Mouse (Mus musculus): Measurements from ENCODE around the gene Hist2h3c1.
A peak's percentile ranks its signal among the peaks of the same experiment; 100 is the strongest.
"Not testable (repeated sequence)": the region's sequence is repeated elsewhere in the genome, so short reads cannot be mapped to it uniquely, and the experiment has no call there.

The Hist2h3c1 gene

DNA sequence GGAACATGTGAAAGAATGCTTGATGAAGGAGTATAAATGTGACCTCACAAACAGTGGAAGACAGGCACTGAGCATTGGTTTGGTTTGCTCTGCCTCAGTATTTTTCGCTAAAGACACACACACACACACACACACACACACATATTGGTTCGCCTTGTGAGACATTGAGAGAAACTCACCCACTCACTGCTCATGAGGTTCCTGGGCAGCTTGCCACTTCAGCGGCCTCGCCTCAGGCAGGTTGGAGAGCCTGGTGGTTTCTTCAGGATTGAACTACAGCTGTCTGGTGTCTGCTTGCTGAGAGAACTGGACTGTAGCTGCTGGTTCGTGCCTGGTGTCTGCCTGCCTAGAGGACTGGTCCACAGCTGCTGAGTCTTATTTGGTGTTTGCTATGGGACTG lies 13.7 kb downstream of the Hist2h3c1 start:
- no peak for DNase-seq

DNA sequence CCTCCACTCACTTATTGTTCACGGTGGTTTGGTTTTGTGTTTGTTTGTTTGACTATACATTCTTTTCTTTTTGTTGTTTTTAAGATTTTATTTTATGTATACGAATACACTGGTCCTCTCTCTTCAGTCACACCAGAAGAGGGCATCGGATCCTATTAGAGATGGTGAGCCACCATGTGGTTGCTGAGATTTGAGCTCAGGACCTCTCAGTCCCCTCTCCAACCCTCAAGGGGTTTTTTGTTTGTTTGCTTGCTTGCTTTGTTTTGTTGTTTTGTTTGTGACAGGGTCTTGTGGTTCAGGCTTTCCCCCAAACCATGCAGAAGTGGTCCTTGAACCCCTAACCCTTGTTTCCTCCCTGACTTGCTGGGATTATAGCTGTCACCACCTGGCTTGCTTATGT lies 15.1 kb downstream of the Hist2h3c1 start:
- DNase-seq = no peak

DNA sequence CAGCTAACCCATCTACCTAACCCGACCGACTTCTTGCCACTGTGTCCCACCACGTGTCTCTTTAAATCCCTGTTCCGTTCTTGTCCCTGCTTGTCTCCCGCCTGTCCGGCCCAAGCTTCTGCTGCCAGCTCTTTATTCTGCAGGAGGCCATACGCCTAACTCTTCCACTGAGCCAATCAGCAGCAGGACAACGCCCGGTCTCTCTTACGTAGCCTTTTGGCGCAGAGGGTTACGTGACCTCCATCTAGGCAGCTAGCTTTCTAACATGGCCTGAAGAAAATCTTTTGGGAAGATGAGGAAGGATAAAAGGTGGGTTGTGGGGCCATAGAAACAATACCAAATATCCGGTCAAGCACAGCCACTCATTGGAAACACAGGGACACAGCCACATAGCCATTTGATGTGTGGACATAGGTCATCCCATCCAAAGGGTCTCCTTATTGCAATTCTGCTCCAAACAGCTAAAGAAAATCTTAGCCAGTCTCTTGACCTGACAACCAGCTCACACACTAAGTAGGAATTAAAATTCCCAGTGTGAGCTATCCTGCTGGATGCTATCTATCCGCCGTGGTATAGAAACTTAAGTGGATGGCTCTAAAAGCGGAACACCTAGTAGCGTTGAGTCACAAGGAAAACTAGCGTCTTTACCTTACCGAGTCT lies 15.9 kb downstream of the Hist2h3c1 start:
- peak; percentile 90 for DNase-seq

DNA sequence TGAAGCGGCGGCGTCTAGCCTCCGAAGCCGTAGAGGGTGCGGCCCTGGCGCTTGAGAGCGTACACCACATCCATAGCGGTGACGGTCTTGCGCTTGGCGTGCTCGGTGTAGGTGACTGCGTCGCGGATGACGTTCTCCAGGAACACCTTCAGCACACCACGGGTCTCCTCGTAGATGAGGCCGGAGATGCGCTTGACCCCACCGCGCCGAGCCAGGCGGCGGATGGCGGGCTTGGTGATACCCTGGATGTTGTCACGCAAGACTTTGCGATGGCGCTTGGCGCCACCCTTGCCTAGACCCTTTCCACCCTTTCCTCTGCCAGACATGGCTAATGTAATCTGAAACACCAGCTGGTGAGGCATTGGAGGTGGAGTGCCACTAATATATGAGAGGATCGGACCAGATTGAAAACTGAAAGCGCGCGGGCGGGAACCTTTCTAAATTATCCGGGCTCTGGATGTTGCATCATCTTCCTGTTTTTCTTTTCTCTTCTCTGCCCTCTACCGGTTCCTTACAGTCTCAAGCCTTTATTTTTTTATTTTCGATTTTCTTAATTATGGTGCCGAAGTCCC lies 16.6 kb downstream of the Hist2h3c1 start, which contains the start of gene Hist2h4:
Hist2h4 (minus strand) TSS at position 333 of the 572 bp plus-strand sequence.
- DNase-seq = peak; percentile 97

DNA sequence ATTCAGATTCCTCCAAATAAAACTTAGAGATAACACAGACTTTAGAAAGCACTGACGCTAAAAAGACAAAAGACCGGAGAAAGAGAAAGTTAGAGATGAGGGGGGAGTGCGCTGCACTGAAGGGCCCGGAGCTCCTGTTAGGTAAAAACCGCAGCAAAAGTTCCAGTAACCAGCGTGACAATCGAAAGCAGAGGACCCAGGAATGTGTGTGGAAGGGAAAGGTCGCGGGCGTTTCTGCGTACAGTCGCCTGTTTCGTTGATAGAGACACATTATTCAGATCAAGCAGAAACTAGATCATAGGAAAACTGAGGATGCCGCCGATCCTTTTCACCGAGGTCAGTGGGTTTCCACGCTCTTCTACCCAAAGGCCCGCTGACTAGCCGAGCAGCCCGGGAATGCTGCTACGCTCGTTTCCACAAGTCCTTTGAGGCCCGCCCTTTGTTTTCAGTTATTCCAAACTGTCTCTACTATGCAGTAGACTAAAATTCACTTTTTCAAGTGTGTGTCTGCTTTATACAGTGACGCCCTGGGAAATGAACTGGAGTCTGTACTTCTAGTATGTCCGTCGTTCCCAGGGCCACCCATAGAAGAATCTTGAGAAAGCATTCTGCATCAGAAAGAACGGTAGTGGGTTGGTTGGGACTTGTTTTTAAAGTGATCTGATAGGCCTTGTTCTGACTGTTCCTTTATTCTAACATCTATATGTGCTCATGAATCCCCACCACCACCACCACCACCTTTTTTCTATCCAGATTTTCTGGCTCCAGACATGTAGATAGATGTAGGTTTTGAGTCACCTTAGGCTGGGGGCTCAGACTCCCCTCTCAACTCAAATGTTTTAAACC lies 17.3 kb downstream of the Hist2h3c1 start:
- peak; percentile 43 for DNase-seq

DNA sequence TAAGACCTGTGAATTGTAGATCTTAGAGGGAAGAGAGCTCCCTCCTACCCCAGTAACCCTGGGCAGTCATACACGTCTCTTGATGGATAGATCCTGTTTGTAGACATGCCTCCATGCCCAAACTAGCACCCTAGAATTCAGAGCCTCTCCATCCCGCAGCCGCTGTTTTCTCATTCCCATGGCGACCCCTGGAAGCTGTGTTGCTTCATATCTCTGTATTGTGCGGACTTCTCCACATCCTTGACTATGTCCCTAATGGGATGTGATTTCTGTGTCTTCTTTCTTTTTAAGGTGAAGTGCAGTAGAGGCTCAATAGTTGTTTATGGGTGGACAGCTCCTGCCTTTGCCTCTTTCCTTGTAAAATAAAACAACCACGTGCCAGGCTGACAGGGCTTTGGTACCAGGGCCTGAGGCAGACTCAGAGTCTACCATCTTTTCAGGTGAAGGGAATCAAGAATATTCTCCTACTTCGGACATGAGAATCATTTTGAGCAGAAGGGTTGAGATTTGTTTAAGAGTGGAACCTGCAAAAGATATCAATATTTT lies 18.0 kb downstream of the Hist2h3c1 start:
- DNase-seq = no peak

DNA sequence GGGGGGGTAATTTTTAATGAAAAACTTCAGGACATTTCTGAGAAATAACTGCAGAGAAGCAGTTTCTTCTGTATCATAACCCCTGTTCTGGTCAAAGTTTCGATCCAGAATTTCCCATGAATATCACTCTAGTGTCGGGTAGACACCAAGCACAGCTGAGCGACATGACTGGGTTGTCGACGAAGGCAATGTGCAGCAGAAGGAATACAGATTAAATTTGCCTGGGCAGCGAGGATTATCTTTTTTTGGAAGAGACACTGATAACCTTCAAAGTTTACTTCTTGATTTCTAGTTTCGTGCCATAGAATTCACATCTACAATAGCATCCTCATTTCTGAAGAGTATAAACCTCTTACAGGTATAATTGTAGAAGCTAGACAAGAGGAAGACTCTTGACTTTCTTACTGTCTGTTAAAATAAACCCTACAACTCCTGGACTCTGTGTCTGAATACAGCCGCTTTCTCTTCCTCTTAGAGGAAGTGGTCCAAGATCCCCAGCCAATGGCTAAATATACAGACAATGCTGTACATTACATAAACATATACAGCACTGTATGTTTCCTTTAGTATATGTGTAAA lies 19.7 kb downstream of the Hist2h3c1 start:
- DNase-seq = no peak

DNA sequence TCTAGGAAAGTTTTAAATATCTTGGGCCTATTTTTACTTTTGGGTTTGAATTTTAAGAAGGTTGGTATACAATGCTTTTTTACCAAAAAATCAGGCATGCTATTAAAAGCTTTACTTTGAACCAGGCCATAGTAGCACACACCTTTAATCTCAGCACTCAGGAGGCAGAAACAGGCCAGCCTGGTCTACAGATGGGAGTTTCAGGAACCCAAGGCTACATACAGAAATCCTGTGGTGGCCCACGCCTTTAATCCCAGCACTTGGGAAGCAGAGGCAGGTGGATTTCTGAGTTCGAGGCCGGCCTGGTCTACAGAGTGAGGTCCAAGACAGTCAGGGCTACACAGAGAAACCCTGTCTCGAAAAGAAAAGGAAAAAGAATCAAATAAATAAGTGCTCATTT lies 21.1 kb downstream of the Hist2h3c1 start:
- DNase-seq = no peak

DNA sequence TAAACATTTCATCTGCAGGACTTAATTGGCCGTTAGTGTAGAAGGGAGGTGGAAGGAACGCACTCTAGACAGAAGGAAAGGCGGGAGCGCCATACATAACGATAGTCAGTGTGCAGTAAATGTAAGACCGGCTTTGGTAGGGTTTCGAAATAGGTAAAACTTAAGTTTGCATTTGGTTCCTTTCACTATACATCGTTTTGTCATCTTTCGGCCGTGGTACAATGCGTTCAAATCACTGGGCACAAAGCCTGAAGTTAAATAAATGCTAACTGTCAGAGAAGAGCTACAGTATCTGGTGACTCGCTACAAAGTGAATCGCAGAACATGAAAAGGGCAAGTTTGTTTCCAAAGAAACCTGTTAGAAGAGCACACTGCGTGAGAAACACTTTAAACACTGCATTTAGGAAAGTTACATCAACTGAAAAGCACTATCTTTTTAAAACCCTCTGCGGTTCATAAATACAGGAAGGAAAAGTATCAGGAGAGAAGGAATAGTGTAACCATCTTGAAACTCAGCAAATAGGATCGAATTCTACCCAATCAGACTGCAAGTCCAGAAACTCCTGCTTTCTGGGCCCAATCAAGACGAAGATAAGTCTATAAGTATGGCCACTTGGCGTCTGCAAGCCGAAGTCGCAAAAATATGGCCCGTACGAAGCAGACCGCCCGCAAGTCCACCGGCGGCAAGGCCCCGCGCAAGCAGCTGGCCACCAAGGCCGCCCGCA lies 21.7 kb downstream of the Hist2h3c1 start, which contains the start of gene Hist2h3b:
Hist2h3b (plus strand) TSS at position 604 of the 725 bp plus-strand sequence.
- DNase-seq = peak; percentile 86

DNA sequence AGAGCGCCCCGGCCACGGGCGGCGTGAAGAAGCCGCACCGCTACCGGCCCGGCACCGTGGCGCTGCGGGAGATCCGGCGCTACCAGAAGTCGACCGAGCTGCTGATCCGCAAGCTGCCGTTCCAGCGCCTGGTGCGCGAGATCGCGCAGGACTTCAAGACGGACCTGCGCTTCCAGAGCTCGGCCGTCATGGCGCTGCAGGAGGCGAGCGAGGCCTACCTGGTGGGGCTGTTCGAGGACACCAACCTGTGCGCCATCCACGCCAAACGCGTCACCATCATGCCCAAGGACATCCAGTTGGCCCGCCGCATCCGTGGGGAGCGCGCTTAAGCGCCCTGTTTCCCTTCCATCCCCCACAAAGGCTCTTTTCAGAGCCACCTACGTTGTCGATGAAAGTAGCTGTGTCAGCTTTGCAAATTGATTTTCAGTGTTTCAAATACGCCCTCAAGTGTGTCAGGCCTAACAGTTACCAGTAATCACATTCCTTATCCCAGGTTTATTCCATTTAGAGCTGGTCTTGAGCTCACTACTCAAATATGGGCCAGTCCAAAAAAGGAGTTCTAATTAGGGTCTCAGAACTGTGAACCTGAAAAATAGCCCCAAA lies 22.4 kb downstream of the Hist2h3c1 start:
- not testable (repeated sequence) for DNase-seq

DNA sequence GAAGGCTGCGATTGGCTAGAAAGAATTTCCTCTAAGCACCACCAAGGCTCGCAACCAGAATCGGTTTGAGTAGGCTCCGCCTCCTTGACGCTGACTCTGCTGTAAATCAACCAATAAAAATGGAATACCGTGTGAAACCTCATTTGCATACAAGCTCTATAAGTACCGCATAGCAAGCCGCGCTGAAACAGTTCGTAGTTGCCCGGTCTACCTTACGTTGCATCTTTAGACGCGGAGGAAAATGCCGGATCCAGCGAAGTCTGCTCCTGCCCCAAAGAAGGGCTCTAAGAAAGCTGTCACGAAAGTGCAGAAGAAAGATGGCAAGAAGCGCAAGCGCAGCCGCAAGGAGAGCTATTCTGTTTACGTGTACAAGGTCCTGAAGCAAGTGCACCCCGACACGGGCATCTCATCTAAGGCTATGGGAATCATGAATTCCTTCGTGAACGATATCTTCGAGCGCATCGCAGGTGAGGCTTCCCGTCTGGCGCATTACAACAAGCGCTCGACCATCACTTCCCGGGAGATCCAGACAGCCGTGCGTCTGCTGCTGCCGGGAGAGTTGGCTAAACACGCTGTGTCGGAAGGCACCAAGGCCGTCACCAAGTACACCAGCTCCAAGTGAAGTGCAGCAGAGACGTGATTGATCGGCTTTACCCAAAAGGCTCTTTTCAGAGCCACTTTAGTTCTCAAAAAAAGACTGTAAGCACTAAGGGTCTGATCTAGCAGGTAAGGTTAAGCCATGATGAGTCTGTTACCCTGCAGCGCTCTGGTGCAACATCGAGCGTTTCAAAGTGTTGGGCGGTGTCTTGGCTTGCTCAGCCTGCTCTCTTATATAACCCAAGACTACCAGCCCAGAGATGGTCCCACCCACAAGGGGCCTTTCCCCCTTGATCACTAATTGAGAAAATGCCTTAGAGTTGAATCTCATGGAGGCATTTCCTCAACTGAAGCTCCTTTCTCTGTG lies 23.3 kb downstream of the Hist2h3c1 start, which contains the start of gene Hist2h2bb:
Hist2h2bb (plus strand) TSS at position 242 of the 964 bp plus-strand sequence.
- DNase-seq = peak; percentile 96

DNA sequence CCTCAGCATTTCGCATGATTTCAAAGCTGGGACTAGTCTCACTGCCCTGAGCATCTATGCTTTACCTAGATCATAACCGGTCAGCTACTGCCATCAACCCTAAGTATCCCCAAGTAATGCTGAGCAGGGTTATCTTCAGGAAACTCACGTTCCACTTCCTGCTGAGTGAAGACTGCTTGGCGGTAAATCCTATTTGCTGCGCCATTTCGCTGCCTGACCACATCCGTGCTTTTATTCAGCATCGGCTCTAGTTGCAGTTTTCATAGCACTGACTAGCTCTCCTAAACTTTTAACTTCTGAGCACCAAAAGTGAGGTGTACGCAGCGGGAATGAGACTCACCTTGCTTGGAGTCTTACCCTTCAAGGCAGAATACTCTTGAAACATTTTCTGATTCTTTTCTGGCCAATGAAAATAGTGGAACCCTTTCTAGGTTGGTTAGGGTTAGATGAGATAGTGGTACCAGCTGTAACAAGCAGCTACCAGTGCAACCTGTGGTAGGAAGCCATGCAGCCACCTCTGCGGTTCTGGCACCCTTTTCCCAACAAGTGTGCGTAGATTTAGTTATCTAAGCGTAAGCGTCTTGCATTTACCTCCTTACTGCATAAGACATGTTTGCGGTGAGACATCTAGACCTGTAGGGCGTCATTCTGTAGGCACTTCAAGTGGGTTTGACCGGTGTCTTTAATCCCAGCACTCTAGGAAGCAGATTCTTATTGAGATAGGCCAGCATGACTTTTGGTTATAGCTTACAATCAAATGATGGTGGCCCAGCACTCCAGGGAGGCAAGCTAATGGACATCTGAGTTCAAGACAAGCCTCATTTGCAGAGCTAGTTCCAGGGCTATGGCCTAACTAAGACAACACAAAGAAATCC lies 27.3 kb downstream of the Hist2h3c1 start:
- DNase-seq = no peak

DNA sequence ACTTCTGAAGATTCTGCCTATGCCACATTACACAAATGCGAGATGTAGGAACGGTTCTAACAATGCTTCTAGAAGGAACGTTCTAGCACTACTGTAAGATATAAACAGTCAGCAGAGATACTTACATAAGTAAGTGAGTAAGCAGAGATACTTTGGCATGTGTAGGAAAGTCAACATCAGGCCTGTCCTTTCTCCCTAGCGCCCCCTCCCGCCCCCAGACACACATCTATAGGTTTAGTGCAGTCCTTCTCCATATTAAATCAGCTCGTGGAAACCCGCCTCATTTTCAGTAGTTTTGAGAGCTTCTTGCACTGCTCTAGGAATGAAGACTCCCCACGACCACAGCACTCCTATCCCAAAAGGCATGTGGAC lies 30.9 kb downstream of the Hist2h3c1 start:
- DNase-seq = peak; percentile 54

DNA sequence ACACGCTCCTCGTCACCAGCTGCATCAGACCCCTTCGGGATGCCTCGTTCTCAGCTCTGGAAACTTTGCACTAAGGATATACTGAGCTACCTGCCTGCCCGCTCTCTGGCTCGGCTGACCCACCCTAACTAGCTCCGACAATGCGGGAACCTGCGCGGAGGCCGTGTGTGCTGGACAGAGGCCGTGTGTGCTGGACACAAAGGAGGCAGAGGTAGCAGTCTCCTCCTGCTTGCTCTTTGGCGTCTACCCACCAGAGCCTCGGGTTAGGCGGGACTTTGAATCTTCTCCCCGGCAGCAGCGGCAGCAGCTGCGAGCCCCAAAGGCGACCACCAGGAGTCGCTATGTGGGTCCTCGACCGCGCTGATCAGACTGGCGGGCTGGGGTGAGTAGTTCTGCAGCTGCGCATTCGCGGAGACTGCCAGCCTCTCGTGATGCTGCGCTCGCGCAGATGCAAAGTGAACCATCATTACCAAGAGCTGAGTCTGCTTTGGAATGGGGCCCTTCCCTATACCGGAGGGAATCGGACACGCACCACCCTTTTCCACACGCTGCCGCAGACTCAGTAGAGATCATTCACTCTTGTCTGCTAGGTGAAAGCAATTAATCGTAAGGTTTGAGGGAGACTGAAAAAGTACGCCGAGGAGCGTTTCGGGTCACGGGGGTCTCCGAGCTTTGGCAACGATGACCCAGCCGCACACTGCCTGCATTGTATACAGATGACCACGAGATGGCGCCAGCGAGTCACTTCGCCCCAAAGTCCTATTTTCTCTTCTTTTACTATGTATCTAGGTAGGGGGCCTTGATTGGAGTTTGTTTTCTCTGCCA lies 31.5 kb downstream of the Hist2h3c1 start:
- peak; percentile 94 for DNase-seq

DNA sequence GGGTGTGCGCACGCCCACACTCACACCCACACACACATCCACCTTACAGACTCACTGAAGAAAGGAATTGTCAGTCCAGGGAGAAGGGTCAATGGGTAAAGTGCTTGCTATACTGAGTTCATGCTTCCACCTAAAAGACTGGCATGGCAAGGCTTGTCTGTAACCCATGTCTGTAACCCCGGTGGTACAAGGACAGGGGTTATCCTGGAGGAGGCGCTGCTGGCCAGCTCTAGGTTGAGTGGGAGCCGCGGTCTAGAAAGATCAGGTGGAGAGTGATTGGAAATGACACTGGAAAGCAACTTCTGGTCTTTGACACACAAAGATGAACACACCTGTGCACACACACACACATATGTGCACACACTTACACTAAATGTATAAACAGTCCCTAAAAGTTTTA lies 34.2 kb downstream of the Hist2h3c1 start:
- no peak for DNase-seq

DNA sequence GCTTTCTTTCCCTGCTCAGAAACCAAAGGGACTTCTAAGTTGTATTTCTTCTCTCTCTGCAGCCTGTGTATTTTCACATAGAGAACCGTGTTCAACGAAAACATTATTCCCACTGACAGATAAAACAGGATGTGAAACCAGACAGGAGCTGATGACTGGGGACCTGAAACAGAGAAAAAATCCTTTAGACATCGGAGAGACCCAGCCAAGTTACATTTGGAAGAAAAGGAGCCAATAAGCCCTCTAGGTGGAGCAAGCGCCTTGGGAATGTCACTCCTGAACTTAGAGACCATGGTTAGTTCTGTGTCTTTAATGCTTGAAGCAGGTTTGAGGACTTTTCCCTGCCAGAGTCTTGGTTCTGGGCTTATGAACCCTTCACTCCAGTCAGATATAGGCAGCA lies 38.0 kb downstream of the Hist2h3c1 start:
- peak; percentile 37 for DNase-seq

DNA sequence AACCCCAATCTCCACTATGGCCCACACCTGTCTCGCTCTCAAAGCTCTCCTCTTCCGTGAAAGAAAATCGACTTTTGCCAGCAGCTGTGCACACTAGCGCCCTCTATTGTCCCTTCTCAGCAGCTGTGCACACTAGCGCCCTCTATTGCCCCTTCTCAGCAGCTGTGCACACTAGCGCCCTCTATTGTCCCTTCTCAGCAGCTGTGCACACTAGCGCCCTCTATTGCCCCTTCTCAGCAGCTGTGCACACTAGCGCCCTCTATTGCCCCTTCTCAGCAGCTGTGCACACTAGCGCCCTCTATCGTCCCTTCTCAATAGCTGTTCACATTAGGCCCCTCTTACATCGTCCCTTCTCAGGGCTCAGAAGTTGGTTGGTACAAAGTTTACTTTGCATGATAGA lies 40.8 kb downstream of the Hist2h3c1 start:
- DNase-seq = not testable (repeated sequence)

DNA sequence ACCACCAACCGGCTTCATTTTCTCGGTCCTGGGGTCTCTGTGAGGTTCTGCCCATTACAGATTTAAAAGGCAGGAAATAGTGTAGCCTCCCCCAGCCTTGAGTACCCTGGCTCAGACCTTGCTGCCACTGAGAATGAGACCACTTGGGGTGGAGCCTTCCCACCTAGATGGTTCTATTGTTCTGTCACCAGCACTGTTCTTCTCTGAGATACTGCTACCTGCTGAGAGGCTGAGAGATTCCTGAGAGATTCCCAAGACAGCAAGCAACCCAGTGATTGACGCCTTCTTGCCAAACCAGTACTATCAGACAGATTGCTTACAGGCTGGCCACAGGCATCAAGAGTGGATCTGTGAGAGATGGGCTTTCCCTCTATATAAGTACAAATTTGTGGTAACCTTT lies 42.7 kb downstream of the Hist2h3c1 start:
- no peak for DNase-seq

DNA sequence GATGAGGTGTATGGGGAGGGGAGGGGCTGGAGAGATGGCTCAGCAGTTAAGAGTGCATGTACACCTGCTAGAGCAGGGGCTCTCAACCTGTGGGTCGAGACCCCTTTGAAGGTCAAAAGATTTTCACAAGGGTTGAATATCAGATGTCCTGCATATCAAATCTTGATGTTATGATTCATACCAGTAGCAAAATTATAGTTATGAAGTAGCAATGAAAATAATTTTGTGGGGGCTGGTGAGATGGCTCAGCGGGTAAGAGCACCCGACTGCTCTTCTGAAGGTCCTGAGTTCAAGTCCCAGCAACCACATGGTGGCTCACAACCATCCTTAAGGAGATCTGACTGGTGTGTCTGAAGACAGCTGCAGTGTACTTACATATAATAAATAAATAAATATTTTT lies 44.2 kb downstream of the Hist2h3c1 start:
- DNase-seq = not testable (repeated sequence)
